Mouse (Mus musculus) frontal cortex, postnatal 25 days (tissue): ENCODE data around the gene Fto.

Experiments used
- DNase-seq, 2 experiments: peaks; one replicate each; pipeline ENCODE4 v3.0.0; 2022; ENCODE audit warnings: low spot score in 2 of 2

Fto gene

GRCm38 (mm10) chr8:91390369-91391020 is 77.2 kb downstream of the Fto start:
- DNase-seq, result no peak

GRCm38 (mm10) chr8:91392261-91392660 is 78.9 kb downstream of the Fto start:
- DNase-seq, result no peak

GRCm38 (mm10) chr8:91395340-91396055 is 82.2 kb downstream of the Fto start:
- DNase-seq, result no peak

GRCm38 (mm10) chr8:91398053-91398452 is 84.7 kb downstream of the Fto start:
- DNase-seq, result no peak

- DNase-seq, result no peak
These were observed 90.0 kb downstream of the Fto start for GRCm38 (mm10) chr8:91402980-91403975.

GRCm38 (mm10) chr8:91404311-91404710 is 91.0 kb downstream of the Fto start:
- no peak for DNase-seq

GRCm38 (mm10) chr8:91405099-91405498 is 91.8 kb downstream of the Fto start:
- no peak for DNase-seq

- DNase-seq, result no peak
These were observed 93.4 kb downstream of the Fto start for GRCm38 (mm10) chr8:91406624-91407290.

- no peak for DNase-seq
These were observed 94.6 kb downstream of the Fto start for GRCm38 (mm10) chr8:91407880-91408279.

- DNase-seq, result no peak
These were observed 96.7 kb downstream of the Fto start for GRCm38 (mm10) chr8:91410007-91410406.

- no peak for DNase-seq
These were observed 111.3 kb downstream of the Fto start for GRCm38 (mm10) chr8:91424491-91425074.

- peak in 1 of 2 experiments; percentile 2 for DNase-seq
These were observed 112.0 kb downstream of the Fto start for GRCm38 (mm10) chr8:91425251-91425866.

GRCm38 (mm10) chr8:91426496-91426895 is 113.2 kb downstream of the Fto start:
- peak in 1 of 2 experiments; percentile 2 for DNase-seq

GRCm38 (mm10) chr8:91430333-91430940 is 117.1 kb downstream of the Fto start:
- no peak for DNase-seq

GRCm38 (mm10) chr8:91436036-91436435 is 122.7 kb downstream of the Fto start:
- no peak for DNase-seq

GRCm38 (mm10) chr8:91443911-91444310 is 130.6 kb downstream of the Fto start:
- DNase-seq, result no peak

GRCm38 (mm10) chr8:91444636-91445410 is 131.5 kb downstream of the Fto start:
- DNase-seq, result no peak

- DNase-seq, result no peak
These were observed 132.2 kb downstream of the Fto start for GRCm38 (mm10) chr8:91445516-91445915.

- no peak for DNase-seq
These were observed 132.7 kb downstream of the Fto start for GRCm38 (mm10) chr8:91446008-91446407.
